Mouse (Mus musculus) B cell, adult 67 days (primary cell): ENCODE results near the gene Mcm9. TPM values are rescaled to one million over a fixed set of nuclear protein-coding genes. Genes with fewer than 3 reads are reported as not detected.

ENCODE experiments used
- total RNA-seq, 2 experiments: library from RNA; stranded (reverse); gene quantifications; 4 replicates each; pipeline ENCODE4 v1.2.4; 2023

Gene Mcm9
- 10 to 100 TPM; 23.1 to 27.8 TPM for total RNA-seq

GRCm38 (mm10) chr10:53630339-53630738, at the start of gene Mcm9:
TSS of gene Mcm9 (minus strand) at chr10:53630439.

GRCm38 (mm10) chr10:53596677-53597120, 33.5 kb downstream of the Mcm9 start, which contains the start of gene Asf1a:
TSS of gene Asf1a (plus strand) at chr10:53596757.

Other genes with a start within 250 kb of the Mcm9 start
- gene Asf1a, start 33.7 kb downstream of the Mcm9 start, total RNA-seq: 10 to 100 TPM; 31.4 to 34.2 TPM
- gene Fam184a, start 120.7 kb upstream of the Mcm9 start, total RNA-seq: not detected